Mouse (Mus musculus) kidney, postnatal 4 days (tissue): ENCODE results near the gene Eps15.
A peak's percentile ranks its signal among the peaks of the same experiment; 100 is the strongest.

Source experiments
- DNase-seq, 2 experiments: peaks; one replicate each; pipeline ENCODE4 v3.0.0; 2021; ENCODE audit warnings: mixed read lengths in 2 of 2

The Eps15 gene

GRCm38 (mm10) chr4:109271803-109272202 lies 8.3 kb upstream of the Eps15 start:
- DNase-seq = no peak

- no peak for DNase-seq
These were observed 6.4 kb upstream of the Eps15 start for GRCm38 (mm10) chr4:109273586-109274240.

- DNase-seq = peak in 1 of 2 experiments; percentile 60
These were observed 542 bp downstream of the Eps15 start for GRCm38 (mm10) chr4:109280459-109281160.

GRCm38 (mm10) chr4:109281161-109281560 lies 1.1 kb downstream of the Eps15 start:
- DNase-seq = no peak

GRCm38 (mm10) chr4:109281946-109282345 lies 1.9 kb downstream of the Eps15 start:
- no peak for DNase-seq

GRCm38 (mm10) chr4:109294629-109295028 lies 14.6 kb downstream of the Eps15 start:
- no peak for DNase-seq

GRCm38 (mm10) chr4:109296510-109296909 lies 16.4 kb downstream of the Eps15 start:
- no peak for DNase-seq

GRCm38 (mm10) chr4:109299136-109299535 lies 19.1 kb downstream of the Eps15 start:
- no peak for DNase-seq

GRCm38 (mm10) chr4:109316941-109317894 lies 37.1 kb downstream of the Eps15 start:
- no peak for DNase-seq

- DNase-seq = no peak
These were observed 56.7 kb downstream of the Eps15 start for GRCm38 (mm10) chr4:109336796-109337195.

GRCm38 (mm10) chr4:109341222-109341621 lies 61.2 kb downstream of the Eps15 start:
- no peak for DNase-seq

GRCm38 (mm10) chr4:109342783-109343485 lies 62.9 kb downstream of the Eps15 start:
- no peak for DNase-seq

GRCm38 (mm10) chr4:109343909-109344308 lies 63.8 kb downstream of the Eps15 start:
- peak in 1 of 2 experiments; percentile 9 for DNase-seq

GRCm38 (mm10) chr4:109378107-109378506 lies 98.0 kb downstream of the Eps15 start:
- no peak for DNase-seq

- DNase-seq = no peak
These were observed 102.4 kb downstream of the Eps15 start for GRCm38 (mm10) chr4:109382457-109382856.

GRCm38 (mm10) chr4:109385599-109385998 lies 105.5 kb downstream of the Eps15 start:
- no peak for DNase-seq

GRCm38 (mm10) chr4:109393229-109393779 lies 113.2 kb downstream of the Eps15 start:
- DNase-seq = no peak

- DNase-seq = peak; percentile 39 to 62
These were observed 113.8 kb downstream of the Eps15 start for GRCm38 (mm10) chr4:109393902-109394301.

GRCm38 (mm10) chr4:109394314-109395074 lies 114.4 kb downstream of the Eps15 start:
- no peak for DNase-seq

GRCm38 (mm10) chr4:109400366-109400980 lies 120.4 kb downstream of the Eps15 start:
- no peak for DNase-seq

GRCm38 (mm10) chr4:109401176-109401689 lies 121.2 kb downstream of the Eps15 start:
- DNase-seq = no peak
